Mouse (Mus musculus) ovary, adult 18-20 months (tissue): ENCODE measurements around the gene Snx29.

Experiments used
- DNase-seq: peaks from one replicate; pipeline ENCODE4 v3.0.0; 2022; ENCODE audit warnings: low spot score, mixed read lengths

Snx29 gene

GRCm38 (mm10) chr16:11596599-11596998 is 273.9 kb downstream of the Snx29 start:
- DNase-seq = no peak

GRCm38 (mm10) chr16:11597769-11598168 is 275.1 kb downstream of the Snx29 start:
- no peak for DNase-seq

- no peak for DNase-seq
Observed at GRCm38 (mm10) chr16:11599523-11599922, 276.8 kb downstream of the Snx29 start.

GRCm38 (mm10) chr16:11601336-11602082 is 278.8 kb downstream of the Snx29 start:
- no peak for DNase-seq

GRCm38 (mm10) chr16:11603667-11604422 is 281.1 kb downstream of the Snx29 start:
- DNase-seq = no peak

DNA sequence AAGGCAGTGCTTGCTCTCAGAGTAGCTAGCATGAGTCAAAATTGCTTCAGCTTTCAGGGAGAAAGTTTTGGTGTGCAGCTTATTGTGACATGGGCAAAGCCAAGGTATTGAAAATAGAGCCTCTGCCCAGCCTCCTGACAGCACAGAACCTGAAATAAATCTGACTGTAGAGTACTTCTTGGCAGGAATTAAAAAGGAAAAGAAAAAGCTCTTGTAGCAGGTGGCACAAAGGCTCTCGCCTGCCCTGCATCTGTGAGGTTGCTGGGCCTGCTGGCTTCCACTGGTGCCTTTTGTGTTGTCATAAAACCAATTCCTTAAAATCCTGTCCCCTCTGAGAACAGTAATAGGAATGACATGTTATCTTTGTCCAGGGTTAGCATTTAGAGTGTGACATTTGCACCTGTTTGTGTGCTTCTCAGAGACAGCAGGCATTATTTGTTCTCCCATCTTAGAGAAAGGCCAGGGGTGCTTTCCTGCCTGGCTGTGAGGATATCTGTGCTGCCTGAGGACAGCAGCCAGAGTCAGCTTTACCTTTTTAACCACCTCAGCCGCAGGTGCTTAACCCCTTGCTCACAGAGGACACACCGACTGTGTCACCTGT is 289.9 kb downstream of the Snx29 start:
- no peak for DNase-seq

DNA sequence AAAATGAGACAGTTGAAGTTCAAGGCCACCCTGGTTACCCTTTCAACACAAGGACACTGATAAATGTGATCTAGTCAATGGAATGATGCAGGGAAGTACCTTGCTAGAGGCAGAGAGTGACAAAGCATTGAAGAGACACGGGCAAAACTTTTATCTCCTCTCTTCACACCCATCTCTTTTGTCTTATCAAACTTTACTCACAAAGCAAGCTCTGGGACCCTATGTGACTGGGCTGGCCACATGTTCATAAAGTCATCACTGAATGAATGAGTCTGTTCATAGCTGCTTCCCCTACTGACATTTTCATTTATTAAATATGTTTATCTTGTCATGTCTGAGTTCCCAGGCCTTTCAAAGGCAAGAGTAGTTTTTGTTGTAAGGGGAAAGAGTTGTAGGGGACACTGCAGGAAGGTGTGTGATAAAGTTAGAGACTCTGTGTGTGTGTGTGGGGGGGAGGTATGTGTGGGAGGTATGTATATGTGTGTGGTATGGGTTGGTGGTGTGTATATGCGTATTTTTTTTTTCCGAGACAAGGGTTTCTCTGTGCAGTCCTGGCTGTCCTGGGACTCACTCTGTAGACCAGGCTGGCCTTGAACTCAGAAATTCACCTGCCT is 291.8 kb downstream of the Snx29 start:
- DNase-seq = no peak

DNA sequence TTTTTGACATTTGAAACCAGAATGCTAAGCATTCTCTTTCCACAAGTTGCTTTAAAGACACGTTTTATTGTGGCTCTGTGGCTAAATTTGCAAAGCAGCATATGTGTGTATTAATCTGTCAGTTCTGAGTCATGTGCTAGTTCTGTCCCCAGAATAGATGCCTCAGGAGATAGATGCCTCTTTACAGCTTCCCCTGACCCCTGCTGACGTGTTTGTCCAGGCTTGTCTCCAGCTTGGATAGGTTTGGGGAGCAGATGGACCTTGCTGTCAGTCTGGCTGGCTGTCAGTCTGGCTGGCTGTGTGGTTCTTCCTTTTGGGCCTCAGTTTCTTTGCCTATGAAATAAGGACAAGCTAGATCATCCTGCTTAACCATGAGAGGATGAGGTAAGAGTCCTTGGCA is 292.9 kb downstream of the Snx29 start:
- no peak for DNase-seq

DNA sequence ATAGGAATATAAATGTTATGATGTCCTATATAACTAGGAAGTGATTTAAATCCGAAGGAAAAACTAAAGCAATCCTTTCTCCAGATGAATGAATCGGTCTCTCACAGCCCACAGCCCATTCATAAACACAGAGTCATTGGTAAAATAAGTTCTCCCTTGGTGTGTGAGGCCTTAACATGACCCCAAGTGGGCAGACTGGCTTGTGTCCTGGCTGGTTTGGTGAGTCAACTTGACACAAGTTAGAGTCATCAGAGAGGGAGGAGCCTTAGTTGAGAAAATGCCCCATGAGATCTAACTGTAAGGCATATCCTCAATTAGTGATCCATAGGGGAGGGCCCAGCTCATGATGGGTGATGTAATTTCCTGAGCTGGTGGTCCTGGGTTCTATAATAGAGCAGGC is 297.2 kb downstream of the Snx29 start:
- no peak for DNase-seq

- DNase-seq = no peak
Observed at GRCm38 (mm10) chr16:11621042-11621441, 298.3 kb downstream of the Snx29 start.

DNA sequence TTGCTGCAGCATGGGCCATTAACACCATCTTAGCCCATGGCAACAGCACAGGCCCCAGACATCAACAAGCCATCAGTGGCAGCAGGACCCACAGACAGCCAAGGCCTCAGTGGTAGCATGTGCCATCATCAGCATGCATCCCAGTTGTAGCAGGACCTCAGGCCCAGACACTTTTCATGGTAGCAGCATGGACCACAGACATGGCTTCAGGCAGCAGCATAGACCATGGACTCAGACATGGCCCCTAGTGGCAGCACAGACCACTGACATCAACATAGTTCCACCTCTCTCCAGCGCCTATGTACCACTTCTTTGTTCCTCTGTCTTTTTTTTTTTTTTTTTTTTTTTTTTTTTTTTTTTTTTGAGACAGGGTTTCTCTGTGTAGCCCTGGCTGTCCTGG is 299.0 kb downstream of the Snx29 start:
- DNase-seq = no peak

DNA sequence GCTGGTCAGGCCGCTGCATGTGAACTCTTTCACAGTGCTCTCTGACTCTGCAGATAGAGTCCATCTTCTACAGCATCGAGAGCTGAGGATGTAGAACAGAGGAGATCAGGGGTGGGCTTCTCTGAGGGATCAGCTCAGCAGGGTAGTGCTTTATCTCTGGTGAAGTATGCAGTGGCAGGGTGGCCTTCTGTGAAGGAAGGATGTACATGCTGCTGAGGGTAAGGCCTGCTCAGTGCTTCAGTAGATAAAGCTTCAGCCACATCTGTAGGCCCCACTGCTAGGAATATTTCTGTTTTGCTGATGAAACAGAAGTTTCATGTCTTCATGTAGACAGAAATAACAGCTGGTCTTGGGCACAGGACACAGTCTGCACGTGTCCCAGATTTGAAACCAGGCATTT is 300.3 kb downstream of the Snx29 start:
- no peak for DNase-seq

GRCm38 (mm10) chr16:11624121-11624520 is 301.4 kb downstream of the Snx29 start:
- no peak for DNase-seq

GRCm38 (mm10) chr16:11626004-11626481 is 303.3 kb downstream of the Snx29 start:
- DNase-seq = no peak

- DNase-seq = no peak
Observed at GRCm38 (mm10) chr16:11626616-11627015, 303.9 kb downstream of the Snx29 start.

- no peak for DNase-seq
Observed at GRCm38 (mm10) chr16:11627866-11628638, 305.3 kb downstream of the Snx29 start.

DNA sequence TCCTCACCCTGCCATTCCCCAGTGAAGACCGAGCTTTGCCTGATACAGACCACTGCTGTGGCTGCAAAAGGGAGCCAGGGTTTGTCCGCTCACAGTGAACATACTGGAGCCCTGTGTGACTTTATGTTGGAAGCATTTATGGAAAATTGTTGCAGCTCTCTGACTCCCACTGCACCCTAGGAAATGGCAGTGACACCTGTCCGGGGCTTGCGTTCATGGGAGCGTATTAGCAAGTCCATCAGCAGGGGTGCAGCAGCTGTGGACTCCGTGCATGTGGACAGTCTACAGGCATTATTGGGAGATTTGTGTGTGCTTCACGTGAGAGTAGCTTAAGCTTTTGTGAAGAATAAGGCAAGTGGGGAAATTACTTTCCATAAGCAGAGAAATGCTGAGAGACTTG is 307.0 kb downstream of the Snx29 start:
- DNase-seq = no peak

GRCm38 (mm10) chr16:11630489-11630888 is 307.8 kb downstream of the Snx29 start:
- DNase-seq = no peak

DNA sequence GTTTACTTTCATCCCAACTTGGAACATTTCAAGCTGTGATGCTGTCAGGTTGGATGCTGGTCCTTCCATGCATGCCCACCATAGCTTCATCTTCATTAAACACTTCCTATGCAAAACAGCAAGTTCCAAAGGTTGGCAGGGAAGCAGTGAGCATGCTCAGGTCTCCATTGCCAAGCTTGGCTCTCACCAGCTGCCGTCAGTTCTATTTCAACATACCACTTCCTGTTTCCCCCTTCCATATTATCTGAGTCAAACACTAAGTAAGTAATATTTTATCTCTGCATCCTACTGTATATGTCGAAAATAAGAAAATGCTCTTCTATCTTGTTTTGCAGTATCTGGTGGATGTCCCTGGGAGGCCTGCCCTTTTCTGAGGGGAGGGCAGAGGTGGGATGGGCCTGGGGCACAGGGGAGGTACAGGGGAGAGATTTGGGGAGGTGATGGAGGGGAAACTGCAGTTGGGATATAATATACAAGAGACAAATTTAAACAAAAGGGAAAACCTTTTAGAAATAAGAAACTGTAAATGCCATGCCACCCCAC is 309.6 kb downstream of the Snx29 start:
- DNase-seq = no peak

DNA sequence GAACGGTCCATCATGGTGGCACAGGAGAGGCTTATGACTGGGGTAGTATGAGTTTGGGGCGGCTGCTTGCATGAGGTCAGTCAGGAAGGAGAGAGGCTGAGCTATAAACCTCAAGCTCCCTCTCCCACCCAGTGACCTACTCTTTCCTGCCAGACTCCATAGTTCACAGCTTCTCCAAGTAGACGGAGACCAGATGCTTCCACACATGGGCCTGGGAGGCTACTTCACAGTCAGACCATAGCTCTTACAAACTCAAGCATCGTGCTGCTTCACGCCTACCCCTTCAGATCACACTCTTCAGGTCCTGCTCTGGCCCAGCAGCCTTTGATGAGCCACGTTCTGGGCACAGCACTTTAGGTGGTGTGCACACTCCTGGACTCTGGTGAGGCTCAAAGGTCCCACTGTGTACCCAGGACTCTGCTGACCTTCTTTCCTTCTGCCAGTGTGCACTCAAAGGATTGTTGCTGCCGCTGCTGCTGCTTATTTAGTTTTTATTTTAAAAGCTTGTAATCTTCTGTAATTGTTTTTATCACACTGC is 313.6 kb downstream of the Snx29 start:
- no peak for DNase-seq

DNA sequence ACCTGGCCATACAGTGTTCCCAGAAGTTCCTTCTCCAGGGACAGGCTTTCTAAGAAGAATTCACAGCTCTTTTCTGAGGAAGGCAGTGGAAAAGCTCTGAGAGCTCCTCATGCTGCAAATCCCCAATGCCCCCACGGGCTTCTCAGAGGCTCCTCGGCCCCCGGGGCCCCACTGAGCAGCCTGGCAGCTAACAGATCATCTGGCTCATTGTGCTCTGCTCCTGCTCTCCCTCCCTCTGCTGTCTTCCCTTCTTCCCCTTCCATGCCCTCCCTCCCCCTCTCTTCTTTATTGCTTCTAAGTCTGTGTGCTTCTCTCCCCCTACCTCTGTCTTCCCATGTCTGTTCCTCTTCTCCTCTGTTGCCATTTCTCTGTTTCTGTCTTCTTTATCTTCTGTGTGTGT is 314.2 kb downstream of the Snx29 start:
- DNase-seq = no peak
